Mouse (Mus musculus) colon, adult 2 months (tissue): ENCODE results near the gene Vmn1r181. TPM values are rescaled to one million over a fixed set of nuclear protein-coding genes. Genes with fewer than 3 reads are reported as not detected.

Experiments used
- polyA plus RNA-seq: library from polyadenylated mRNA; depleted of rRNA; stranded (reverse); fragments of >200 nt; gene quantifications from 2 replicates; pipeline ENCODE4 v1.2.3, GENCODE M21; 2012; rRNA removed

Vmn1r181 gene
- not detected in 2 replicates for polyA plus RNA-seq

GRCm38 (mm10) chr7:23974315-23974714 is at the start of gene Vmn1r181:
TSS of gene Vmn1r181 (plus strand) at chr7:23974615.

GRCm38 (mm10) chr7:23926678-23927077 is 47.7 kb upstream of the Vmn1r181 start, which contains the start of gene Vmn1r179:
TSS of gene Vmn1r179 (plus strand) at chr7:23926978.

DNA sequence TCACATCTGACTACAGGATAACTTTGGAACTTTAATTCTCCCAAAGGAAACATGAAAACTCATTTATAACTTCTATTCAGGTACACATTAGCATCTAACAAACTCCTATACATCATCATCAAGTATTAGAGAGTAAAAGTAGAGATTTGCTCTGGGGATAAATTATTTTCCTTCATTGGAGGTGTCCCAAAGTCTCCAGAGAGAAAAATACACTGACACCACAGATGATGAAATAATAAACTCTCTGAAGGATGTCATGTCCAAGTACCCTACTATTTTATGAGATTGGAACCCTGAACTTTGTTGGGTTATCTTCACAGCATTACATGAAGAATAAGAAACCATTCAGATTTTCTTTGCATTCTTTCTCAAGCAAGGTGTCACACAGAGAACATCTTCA is 24.1 kb upstream of the Vmn1r181 start, which contains the start of gene Vmn1r180:
TSS of gene Vmn1r180 (plus strand) at position 301 of the 400 bp plus-strand sequence.

GRCm38 (mm10) chr7:24001391-24001790 is 27.0 kb downstream of the Vmn1r181 start, which contains the start of gene V1rd19:
TSS of gene V1rd19 (plus strand) at chr7:24001691.

Other genes starting within 250 kb of the Vmn1r181 start
- not detected in 2 replicates for gene Vmn1r174, start 222.3 kb upstream of the Vmn1r181 start, polyA plus RNA-seq
- gene Vmn1r175, start 164.0 kb upstream of the Vmn1r181 start, polyA plus RNA-seq: not detected in 2 replicates
- not detected in 2 replicates for gene Vmn1r176, start 137.2 kb upstream of the Vmn1r181 start, polyA plus RNA-seq
- gene Vmn1r177, start 108.2 kb upstream of the Vmn1r181 start, polyA plus RNA-seq: not detected in 2 replicates
- gene Vmn1r178, start 82.6 kb upstream of the Vmn1r181 start, polyA plus RNA-seq: not detected in 2 replicates
- gene Vmn1r179, start 47.6 kb upstream of the Vmn1r181 start, polyA plus RNA-seq: not detected in 2 replicates
- not detected in 2 replicates for gene Vmn1r180, start 24.0 kb upstream of the Vmn1r181 start, polyA plus RNA-seq
- gene V1rd19, start 27.1 kb downstream of the Vmn1r181 start, polyA plus RNA-seq: not detected in 2 replicates
- not detected in 2 replicates for gene Vmn1r183, start 78.6 kb downstream of the Vmn1r181 start, polyA plus RNA-seq
- gene Zfp180, start 107.3 kb downstream of the Vmn1r181 start, polyA plus RNA-seq: 8.2 and 9.9 TPM in 2 replicates
- 0.88 and 1.3 TPM in 2 replicates for gene Zfp112, start 137.7 kb downstream of the Vmn1r181 start, polyA plus RNA-seq
- gene Zfp235, start 159.6 kb downstream of the Vmn1r181 start, polyA plus RNA-seq: 4.0 and 5.8 TPM in 2 replicates
- 0.14 and 0.20 TPM in 2 replicates for gene Zfp114, start 200.4 kb downstream of the Vmn1r181 start, polyA plus RNA-seq
- 1.4 TPM in 2 replicates for gene Zfp111, start 236.8 kb downstream of the Vmn1r181 start, polyA plus RNA-seq